Mouse (Mus musculus) spleen, postnatal 4 days (tissue): ENCODE results near the gene Hdhd3.

Experiments
- DNase-seq, 2 experiments: peaks; one replicate each; pipeline ENCODE4 v3.0.0; 2022; ENCODE audit warnings: low spot score in 2 of 2

The Hdhd3 gene

DNA sequence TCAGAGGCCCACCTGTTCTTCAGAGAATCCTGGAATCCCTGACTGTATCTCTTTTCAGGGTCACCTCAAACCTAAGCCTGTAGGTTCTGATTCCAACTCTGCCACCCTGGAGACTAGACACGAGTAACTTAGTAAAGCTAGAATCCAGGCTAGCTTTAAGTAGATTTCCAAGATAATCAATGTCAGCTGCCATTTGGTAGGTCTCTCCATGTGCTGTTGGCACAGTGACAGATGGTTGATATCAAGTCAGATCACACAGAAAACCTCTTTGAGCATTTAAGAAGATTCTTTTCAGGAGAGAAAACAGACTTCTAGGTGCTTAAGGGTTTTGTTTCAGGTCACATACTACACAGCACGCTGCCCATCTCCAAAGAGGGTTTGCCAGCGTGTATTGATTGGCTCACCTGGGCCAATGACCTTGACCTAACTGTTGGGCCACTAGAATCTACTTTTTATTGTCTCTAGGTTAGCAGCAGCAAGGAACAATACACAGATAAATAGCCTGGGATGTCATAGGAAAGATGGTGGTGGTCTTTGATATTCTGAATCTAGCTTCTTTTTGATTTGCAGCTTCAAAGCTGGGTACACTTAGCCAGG lies at the start of gene Hdhd3:
Gene Hdhd3 (minus strand): TSS at position 94 of the 597 bp plus-strand sequence.
- no peak for DNase-seq

GRCm38 (mm10) chr4:62551966-62552365 lies 48.7 kb upstream of the Hdhd3 start:
- no peak for DNase-seq

DNA sequence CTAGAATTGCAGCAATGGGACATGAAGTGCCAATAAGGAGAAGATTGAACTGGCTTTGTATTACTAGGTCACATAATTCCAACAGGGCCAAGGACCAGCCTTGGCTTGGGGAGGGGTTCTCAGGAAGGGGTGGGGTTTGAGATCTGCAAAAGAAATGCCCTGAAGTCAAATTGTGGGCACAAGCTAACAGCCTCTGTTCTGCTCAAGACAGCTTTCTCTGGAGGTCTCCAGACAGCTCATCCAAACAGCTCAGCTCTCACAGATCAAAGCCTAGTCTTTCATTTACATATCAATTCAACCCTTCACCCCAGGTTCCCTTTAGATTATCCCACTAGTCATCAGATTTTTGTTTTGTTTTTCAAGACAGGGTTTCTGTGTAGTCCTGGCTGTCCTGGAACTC lies 41.5 kb upstream of the Hdhd3 start:
- DNase-seq: no peak

DNA sequence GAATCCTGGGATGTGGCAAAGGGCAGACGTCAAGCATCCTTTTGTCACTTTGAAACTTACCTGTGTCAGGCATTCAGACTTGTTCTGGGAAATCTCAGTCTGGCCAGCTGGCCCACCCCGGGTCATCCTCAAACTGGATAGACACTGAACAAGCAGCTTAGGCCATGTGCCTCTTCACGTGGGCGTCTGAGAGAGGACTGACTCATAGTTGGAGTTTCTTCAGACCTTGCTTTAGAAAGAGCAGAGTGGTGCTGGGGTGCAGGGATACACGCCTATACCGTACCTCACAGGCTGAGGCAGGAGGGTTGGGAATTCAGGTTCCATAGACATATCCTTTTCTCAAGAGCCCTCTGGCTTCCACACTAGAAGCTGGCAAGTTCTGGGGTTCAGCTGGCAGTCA lies 40.5 kb upstream of the Hdhd3 start:
- no peak for DNase-seq

GRCm38 (mm10) chr4:62541802-62542201 lies 38.5 kb upstream of the Hdhd3 start:
- DNase-seq: no peak

GRCm38 (mm10) chr4:62533729-62534128 lies 30.5 kb upstream of the Hdhd3 start:
- no peak for DNase-seq

DNA sequence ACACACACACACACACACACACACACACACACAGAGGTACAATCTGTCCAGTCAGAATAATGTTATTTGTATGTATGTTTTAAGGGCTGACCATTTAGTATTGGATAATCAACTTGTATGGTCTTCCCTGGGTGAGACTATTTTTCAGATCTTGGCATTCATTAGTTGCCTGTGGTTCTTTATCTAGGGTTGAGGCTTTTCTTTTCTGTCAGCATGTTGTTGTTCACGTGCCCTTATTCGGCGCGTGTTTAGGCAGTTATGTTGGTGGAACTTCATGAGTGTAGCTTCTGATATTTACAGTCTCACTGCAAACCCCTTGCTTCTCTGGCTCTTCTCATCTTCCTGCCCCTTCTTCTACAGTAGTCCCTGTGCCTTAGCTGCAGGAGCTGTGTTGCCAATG lies 24.4 kb upstream of the Hdhd3 start:
- DNase-seq: no peak

DNA sequence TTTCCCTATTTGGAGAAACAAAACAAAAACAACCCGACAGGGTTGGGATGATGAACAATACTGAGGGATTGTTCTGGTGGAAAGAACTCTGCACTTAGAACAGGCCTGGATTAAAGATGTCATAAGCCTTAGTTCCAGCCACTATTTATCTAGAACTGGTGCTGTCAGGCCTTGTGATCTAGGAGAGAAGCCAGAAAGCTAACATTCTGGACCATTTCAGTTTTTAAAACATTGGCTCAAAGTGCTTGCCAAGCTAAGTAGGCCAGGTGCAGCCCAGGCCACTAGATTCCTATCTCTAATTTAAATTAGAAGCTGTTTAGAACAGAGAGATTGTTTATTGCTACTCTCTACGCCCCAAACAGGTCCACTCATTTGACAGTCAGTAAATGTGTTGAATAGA lies 23.0 kb upstream of the Hdhd3 start:
- DNase-seq: no peak

DNA sequence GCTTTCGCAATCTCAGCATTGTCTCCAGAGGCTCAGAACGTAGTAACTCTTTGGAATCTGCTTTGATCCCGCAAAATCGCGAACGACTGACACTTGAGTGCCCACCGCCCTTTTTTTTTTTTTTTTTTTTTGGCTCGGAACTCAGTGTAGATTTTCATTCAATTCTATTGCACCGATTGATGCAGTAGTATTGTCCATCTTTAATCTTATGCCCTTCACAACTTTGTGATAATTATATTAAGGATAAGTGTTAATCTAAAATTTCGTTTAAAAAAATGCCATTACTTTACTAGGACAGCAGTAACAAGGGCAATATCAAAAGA lies 22.2 kb upstream of the Hdhd3 start:
- DNase-seq: no peak

DNA sequence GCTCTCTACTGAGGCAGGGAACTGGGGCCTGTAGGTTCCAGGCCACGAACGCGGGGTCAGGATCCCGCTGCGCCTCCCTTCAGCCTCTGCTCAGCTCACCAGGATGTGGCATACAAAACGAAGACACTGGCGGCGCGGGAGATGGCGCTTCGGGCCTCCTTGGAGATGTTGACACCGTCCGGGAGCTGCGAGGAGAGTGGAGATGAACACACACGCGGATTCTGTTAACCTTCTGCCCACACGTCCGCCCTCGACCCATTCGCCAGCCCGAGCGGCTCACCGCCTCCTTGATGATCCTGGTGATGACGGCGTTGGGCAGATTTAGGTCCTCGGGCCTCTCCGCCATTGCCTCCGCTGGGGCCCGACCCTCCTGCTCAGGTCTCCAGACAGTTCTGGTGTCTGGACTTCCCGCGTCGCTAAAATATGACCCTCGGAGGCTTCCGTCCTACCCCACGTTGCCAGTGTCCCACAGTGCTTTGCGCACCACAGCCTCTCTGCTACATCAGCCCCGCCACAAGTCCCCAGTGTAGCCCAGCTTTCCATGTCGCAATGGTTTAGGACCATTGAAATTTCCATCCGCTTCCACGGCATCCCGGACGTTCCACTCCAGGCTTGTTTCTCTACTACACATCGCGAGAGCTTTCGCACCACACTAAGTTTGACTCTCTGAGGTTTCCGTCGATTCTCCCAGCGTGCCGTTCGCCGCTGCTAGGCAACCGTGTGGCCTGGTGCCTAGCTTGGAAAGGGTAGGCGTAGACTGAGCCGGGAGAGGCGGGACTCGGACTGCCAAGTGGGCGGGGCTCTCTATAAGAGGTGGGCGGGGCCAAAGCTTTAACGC lies 21.6 kb upstream of the Hdhd3 start, which contains the start of the genes Pole3 and 4933430I17Rik:
Gene Pole3 (minus strand): TSS at position 418 of the 838 bp plus-strand sequence.
Gene 4933430I17Rik (plus strand): TSS at position 719 of the 838 bp plus-strand sequence.
- peak; percentile 95 to 97 for DNase-seq

GRCm38 (mm10) chr4:62520892-62521400 lies 17.7 kb upstream of the Hdhd3 start:
- DNase-seq: no peak

DNA sequence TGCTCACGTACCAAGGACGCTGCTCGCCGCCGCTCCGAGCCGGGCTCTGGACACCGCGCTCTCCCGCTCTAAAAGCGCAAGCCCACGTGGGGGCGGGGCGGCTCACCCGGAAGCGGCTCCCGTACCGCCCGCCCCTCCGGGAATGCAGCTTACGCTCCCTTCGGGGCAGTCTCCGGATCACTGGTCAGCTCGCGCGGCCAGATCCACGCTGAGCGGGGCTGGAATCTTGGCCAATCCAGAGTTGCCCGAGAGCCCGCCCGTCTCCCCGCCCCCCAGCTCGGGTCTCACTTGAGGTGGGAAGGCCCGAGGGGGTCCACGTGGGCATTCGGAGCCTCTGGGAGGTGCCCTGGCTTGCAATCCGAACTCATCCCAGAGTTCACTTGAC lies 16.6 kb upstream of the Hdhd3 start, which contains the start of gene Alad:
Gene Alad (minus strand): TSS at position 70 of the 385 bp plus-strand sequence.
- peak; percentile 84 to 92 for DNase-seq

DNA sequence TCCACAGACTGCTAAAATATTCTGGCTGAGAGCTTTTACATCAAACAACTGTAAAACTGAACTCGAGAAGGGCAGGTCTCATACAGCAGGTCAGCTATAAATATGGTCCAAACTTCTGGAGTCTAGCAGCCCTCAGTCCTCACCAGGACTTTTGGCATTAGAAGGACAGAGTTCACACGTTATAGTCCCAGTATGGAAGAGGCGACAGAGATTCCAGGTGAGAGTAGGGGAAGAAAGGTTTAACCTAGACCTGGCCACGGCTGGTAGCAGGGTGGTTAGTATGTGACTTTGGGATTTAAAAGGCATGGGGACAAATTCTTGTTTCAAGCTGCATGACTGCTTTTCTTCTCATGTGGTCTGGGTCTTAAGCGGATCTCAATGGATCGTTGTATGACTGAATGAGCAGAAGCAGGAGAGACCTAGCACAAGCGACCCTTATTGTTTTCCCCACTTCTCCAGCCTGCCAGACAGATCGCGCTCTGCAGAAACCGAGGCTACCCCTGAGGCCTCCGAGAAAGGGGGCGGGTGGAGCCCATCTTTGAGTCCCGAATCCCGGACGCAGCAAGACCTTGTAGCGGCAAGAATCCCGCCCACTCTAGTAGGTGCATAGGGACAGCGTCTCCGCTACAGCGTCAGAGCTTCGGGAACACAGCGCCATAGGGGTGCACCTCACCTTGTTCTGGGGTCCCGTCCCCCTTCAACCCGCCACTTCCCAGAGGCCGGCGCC lies 16.0 kb upstream of the Hdhd3 start:
- peak in 1 of 2 experiments; percentile 58 for DNase-seq

DNA sequence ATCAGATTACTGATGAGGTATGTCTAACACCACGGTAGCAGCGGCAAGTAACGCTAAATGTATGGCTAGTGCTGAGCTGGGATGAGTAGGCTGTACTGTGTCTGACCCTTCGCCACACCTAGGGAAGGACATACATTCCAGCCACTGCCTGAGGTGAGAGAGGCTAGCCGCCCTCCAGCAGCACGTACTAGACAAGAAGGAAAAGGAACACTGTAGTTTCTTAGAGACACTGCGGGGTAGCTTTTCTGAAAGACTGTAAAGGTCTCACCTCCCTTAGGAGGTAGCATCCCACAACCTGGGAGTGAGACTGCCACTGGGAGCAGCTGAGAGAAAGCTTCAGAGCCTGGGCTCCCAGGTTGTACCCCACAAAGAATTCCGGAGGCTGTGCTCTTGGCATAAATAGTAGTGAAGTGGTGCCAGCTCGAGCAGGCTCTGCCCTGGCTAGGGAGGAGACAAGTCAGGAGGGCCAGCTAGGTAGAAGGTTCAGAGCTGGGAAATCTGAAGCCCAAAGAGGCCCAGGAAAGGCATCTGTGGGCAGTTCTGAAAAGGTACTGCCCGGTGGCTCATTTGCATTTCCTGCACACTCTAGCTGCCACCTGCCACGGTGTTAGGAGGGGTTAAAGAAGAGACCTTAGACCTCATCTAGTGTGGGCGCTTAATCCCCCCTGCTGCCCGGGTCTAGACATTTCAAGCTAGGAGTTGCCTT lies 15.3 kb upstream of the Hdhd3 start:
- peak; percentile 28 to 69 for DNase-seq

DNA sequence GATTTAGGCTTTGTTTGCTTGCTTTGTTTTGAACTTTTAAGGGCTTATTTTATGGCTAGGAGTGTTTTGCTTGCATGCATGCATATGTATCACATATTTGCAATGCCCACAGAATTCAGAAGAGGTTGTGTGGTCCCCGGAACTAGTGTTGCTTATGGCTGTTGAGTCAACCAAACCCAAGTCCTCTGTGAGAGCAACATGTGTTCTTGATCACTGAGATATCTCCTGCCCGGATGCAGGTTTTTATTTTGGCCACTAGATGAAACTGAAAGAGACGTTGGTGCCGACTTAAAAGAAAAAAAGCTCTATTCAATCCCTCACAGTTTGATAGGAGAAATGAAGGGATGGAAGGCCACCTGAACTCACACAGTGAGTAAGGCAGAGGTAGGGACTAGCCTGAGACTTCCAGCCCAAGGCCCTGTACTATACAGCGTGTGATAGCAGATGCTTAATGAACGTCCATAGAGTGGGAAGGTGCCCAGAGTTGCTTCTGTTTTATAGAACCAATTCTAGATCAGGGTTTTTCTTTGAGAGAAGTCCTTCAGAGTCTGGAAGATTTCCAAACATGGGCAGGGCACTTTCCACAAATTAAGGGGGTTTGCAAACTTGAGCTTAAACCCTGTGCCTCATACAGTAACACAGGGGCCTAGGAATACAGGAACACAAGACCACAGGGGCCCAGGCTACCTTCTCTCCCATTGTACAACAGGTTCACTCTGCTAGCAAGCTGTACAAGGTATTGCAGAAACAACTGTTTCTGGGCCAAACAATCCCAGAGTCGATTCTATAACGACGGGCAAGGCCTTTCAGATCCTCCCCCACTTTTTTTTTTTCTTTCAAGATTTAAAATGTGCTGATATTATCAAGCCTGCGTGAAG lies 14.5 kb upstream of the Hdhd3 start:
- DNase-seq: peak in 1 of 2 experiments; percentile 60

DNA sequence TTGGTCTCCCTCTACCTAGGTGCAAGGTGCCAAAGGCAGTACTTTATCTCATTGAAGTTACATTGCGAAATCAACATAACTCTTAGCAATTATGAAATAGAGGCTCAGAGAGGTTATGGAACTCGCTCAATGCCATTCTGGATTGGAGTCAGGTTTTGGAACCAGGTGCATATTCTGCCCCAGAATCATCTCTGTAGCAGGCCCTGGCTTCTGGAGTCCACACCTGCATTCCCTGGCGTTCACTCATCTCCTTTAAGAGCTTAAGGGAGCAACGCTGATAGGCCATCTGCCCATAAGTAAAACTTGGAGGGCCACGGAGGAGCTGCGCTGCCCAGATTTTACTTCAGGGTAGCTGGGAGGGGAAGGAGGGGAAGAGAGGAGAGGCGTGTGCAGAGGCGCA lies 13.8 kb upstream of the Hdhd3 start:
- DNase-seq: peak; percentile 39 to 69

DNA sequence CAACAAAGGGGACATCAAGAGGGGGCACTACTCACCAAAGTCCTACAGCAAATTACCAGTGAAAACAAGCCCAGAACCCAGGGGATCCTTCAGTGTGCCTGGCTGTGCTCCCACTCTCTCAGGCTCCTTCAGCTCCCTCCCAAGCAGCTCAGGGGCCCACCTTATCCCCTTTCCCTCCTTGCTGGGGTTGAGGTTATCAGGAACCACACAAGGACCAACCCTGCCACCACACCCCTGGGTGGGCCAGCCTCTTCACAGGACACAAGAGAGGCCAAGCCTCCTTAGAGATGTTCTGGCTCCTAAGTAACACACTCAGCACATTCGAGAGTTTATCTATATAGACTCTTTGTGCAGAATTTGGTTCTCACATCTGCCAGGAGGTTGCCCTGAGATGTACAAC lies 13.3 kb upstream of the Hdhd3 start:
- peak; percentile 87 to 88 for DNase-seq

DNA sequence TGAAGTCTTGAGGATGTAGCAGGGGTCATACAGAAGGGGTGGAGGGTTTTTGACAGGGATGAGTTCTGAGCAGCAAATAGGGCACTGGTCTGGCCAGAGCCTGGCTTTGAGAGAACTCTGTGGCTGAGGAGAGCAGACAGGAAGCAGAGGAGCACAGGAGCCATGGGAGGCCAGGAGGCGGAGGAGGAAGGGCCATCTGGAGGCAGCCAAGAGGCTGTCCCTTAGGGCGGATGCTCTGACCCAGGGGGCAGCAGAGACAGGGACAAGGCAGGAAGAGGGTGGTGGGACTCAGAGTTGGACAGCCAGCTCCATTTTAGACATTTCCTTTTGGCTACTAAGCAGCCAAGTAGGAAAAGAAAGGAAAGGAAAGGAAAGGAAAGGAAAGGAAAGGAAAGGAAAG lies 12.8 kb upstream of the Hdhd3 start:
- peak; percentile 57 to 75 for DNase-seq

- peak; percentile 38 to 69 for DNase-seq
These were observed 12.2 kb upstream of the Hdhd3 start for GRCm38 (mm10) chr4:62515490-62515889.

DNA sequence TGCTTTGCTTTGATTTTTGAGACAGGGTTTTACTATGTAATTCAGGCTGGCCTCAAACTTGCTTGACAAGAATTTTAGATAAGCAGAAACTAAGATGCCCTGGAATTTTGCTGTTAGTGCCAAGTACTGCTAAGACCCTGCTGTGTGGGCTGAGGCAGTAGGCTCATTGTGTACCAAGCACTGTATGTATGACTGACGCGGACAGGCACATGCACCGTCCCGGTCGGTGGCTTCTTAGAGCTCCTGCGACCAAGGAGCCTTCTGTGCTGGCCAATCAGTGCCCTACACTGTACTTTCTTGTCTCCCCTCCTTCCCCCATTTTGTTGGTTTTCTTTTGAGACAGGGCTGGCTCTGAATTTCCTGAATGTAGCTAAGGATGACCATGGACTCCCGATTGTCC lies 11.7 kb upstream of the Hdhd3 start:
- peak in 1 of 2 experiments; percentile 62 for DNase-seq
